Mouse (Mus musculus) lung, adult 2 months (tissue): ENCODE measurements around the gene Tmem258. TPM values are rescaled to one million over a fixed set of nuclear protein-coding genes. Genes with fewer than 3 reads are reported as not detected.
A peak's percentile ranks its signal among the peaks of the same experiment; 100 is the strongest.

Experiments
- DNase-seq: peaks from one replicate; pipeline ENCODE4 v3.0.0; 2022
- H3K4me1 ChIP-seq: fragments of 200-500 bp; 2 replicates; pipeline ENCODE4 v1.6.1; 2011; ENCODE audit warnings: low read length; ENCODE audit not compliant: control insufficient read depth, insufficient read depth
- H3K4me3 ChIP-seq: fragments of 200-500 bp; replicated peaks from 2 replicates; pipeline ENCODE3; 2011; ENCODE audit warnings: low read depth, mild to moderate bottlenecking, control low read depth, low read length; ENCODE audit errors: extremely low read depth
- CTCF ChIP-seq: fragments of 200-500 bp; IDR thresholded peaks from 2 replicates; pipeline ENCODE4 v1.5.1; 2011; ENCODE audit warnings: mild to moderate bottlenecking, low read length, control low read depth; ENCODE audit not compliant: insufficient read depth
- POLR2A ChIP-seq: fragments of 200-500 bp; IDR thresholded peaks from 2 replicates; pipeline ENCODE4 v1.6.1; 2011; ENCODE audit warnings: low read depth, mild to moderate bottlenecking, control low read depth, low read length, borderline replicate concordance; ENCODE audit errors: extremely low read depth
- WGBS: fragments of 180-500 bp; shearing (Covaris S2); methylation state at CpG from one replicate; pipeline ENCODE4 v1.1.7; 2018; 5-methylcytosine and 5-hydroxymethylcytosine counted together
- polyA plus RNA-seq: library from polyadenylated mRNA; depleted of rRNA; stranded (reverse); fragments of >200 nt; gene quantifications from 2 replicates; pipeline ENCODE4 v1.2.3, GENCODE M21; 2012

The Tmem258 gene
- polyA plus RNA-seq, 1 experiment, result 70.0 TPM

- TF ChIP-seq POLR2A (no peak), CTCF (no peak)
- Histone ChIP-seq H3K4me1 (no peaks in the 10 kb centered on the region), H3K4me3 (no peak overlapping the region)
- DNase-seq, result no peak
- WGBS, result 55% methylated on average over 9 of the region's 9 CpGs
Observed at GRCm38 (mm10) chr19:10232327-10233017, 28.7 kb downstream of the Tmem258 start.

- TF ChIP-seq CTCF, result no peak
- TF ChIP-seq POLR2A, result no peak
- no peak overlapping the region for H3K4me3 ChIP-seq
- H3K4me1 ChIP-seq, result no peaks in the 10 kb centered on the region
- 70% methylated on average over 9 of the region's 9 CpGs for WGBS
- no peak for DNase-seq
Observed at GRCm38 (mm10) chr19:10235784-10236565, 32.2 kb downstream of the Tmem258 start.

GRCm38 (mm10) chr19:10238477-10238876 lies 34.7 kb downstream of the Tmem258 start:
- no peak overlapping the region for H3K4me3 ChIP-seq
- TF ChIP-seq CTCF, result no peak
- TF ChIP-seq POLR2A, result no peak
- DNase-seq, result peak; percentile 25
- no peaks in the 10 kb centered on the region for H3K4me1 ChIP-seq
- WGBS, result 58% methylated on average over 3 of the region's 3 CpGs

- no peak overlapping the region for H3K4me3 ChIP-seq
- no peak for DNase-seq
- WGBS, result 60% methylated on average over 2 of the region's 2 CpGs
- TF ChIP-seq POLR2A (no peak), CTCF (no peak)
- H3K4me1 ChIP-seq, result no peaks in the 10 kb centered on the region
Observed at GRCm38 (mm10) chr19:10239419-10239818, 35.6 kb downstream of the Tmem258 start.

GRCm38 (mm10) chr19:10239975-10240653 lies 36.3 kb downstream of the Tmem258 start:
- WGBS, result 4% methylated on average over 26 of the region's 26 CpGs
- TF ChIP-seq POLR2A, result no peak
- TF ChIP-seq CTCF, result no peak
- DNase-seq, result peak; percentile 18
- Histone ChIP-seq H3K4me1 (no peaks in the 10 kb centered on the region), H3K4me3 (peak overlapping the region; percentile 26)

GRCm38 (mm10) chr19:10240654-10241305 lies 37.0 kb downstream of the Tmem258 start, which contains the start of gene Myrf:
TSS of gene Myrf (minus strand) at chr19:10240748.
- peak; percentile 83 for DNase-seq
- Histone ChIP-seq H3K4me1 (no peaks in the 10 kb centered on the region), H3K4me3 (peak within 1 kb of the TSS; percentile 26)
- WGBS, result 10% methylated on average over 43 of the region's 43 CpGs
- TF ChIP-seq POLR2A (no peak), CTCF (peak; percentile 69)

GRCm38 (mm10) chr19:10242916-10243315 lies 39.1 kb downstream of the Tmem258 start:
- Histone ChIP-seq H3K4me1 (no peaks in the 10 kb centered on the region), H3K4me3 (no peak overlapping the region)
- WGBS, result 39% methylated on average over 8 of the region's 8 CpGs
- DNase-seq, result no peak
- TF ChIP-seq CTCF, result no peak
- no peak for TF ChIP-seq POLR2A

GRCm38 (mm10) chr19:10244183-10244582 lies 40.4 kb downstream of the Tmem258 start:
- peak; percentile 48 for DNase-seq

GRCm38 (mm10) chr19:10247165-10247564 lies 43.4 kb downstream of the Tmem258 start:
- TF ChIP-seq POLR2A, result no peak
- TF ChIP-seq CTCF, result no peak
- no peak for DNase-seq
- 25% methylated on average over 6 of the region's 6 CpGs for WGBS
- H3K4me1 ChIP-seq, result no peaks in the 10 kb centered on the region
- H3K4me3 ChIP-seq, result no peak overlapping the region

More at GRCm38 (mm10) chr19:10244183-10244582, 40.4 kb downstream of the Tmem258 start:
- 19% methylated on average over 3 of the region's 3 CpGs for WGBS
- Histone ChIP-seq H3K4me1 (no peaks in the 10 kb centered on the region), H3K4me3 (no peak overlapping the region)
- TF ChIP-seq POLR2A (no peak), CTCF (peak; percentile 57)
